15 mouse cellular contexts compared by ENCODE assay signal in genomic region chr15:62128546-62129212, GRCm38 (mm10).
DNase-seq lines count a peak whose midpoint lies in the region; ATAC-seq lines count a peak whose summit lies in the region.
"Had no signal": no experiment of that assay in that cellular context is flagged by ENCODE, and none has a peak within 500 bp of the region (broad histone marks: within the 10 kb centered on the region; RNA-seq: fewer than 3 reads in every experiment).

No protein-coding gene starts in this region.

- no peaks in the 10 kb centered on the region for H3K36me3 ChIP-seq in kidney, embryonic 14.5 days (ENCODE audit: control insufficient read depth, insufficient read depth, low read length)
- H3K36me3 ChIP-seq in intestine, embryonic 14.5 days (ENCODE audit: control insufficient read depth, insufficient read depth, low read length): no peaks in the 10 kb centered on the region; the same call in 1 of the 2 replicates
- no peaks in the 10 kb centered on the region for H3K36me3 ChIP-seq in liver, embryonic 15.5 days (replicated peaks)
- H3K36me3 ChIP-seq: hindbrain, embryonic 12.5 days; lung, embryonic 15.5 days; midbrain, embryonic 13.5 days had no signal

- H3K27me3 ChIP-seq in kidney, embryonic 14.5 days (ENCODE audit: control insufficient read depth, insufficient read depth, low read length): no peaks in the 10 kb centered on the region
- no peaks in the 10 kb centered on the region for H3K27me3 ChIP-seq in intestine, embryonic 14.5 days (replicated peaks; ENCODE audit: control insufficient read depth, insufficient read depth, low read length)
- H3K27me3 ChIP-seq in liver, embryonic 15.5 days: no peaks in the 10 kb centered on the region
- H3K27me3 ChIP-seq: hindbrain, embryonic 12.5 days; lung, embryonic 15.5 days had no signal

- no peak overlapping the region for H3K9ac ChIP-seq in kidney, embryonic 14.5 days (ENCODE audit: low read depth, low read length)
- no peak overlapping the region for H3K9ac ChIP-seq in intestine, embryonic 14.5 days (ENCODE audit: low read length)
- no peak overlapping the region for H3K9ac ChIP-seq in liver, embryonic 15.5 days
- H3K9ac ChIP-seq: hindbrain, embryonic 12.5 days; lung, embryonic 15.5 days; midbrain, embryonic 13.5 days had no signal

- H3K4me2 ChIP-seq in kidney, embryonic 14.5 days (replicated peaks; ENCODE audit: low read depth, low read length): no peak overlapping the region
- no peak overlapping the region; the same call in 1 of the 2 replicates for H3K4me2 ChIP-seq in intestine, embryonic 14.5 days (ENCODE audit: low read length)
- H3K4me2 ChIP-seq in liver, embryonic 15.5 days: no peak overlapping the region
- H3K4me2 ChIP-seq: heart, embryonic 11.5 days; hindbrain, embryonic 12.5 days; lung, embryonic 15.5 days; midbrain, embryonic 13.5 days had no signal

- DNase-seq in kidney, postnatal 4 days: no peak
- DNase-seq in R1 (ENCODE audit: low read depth, low spot score) (peak; percentile 86), adipocyte (ENCODE audit: low spot score) (no peak)
- DNase-seq in intestine, embryonic 14.5 days (ENCODE audit: low spot score): no peak
- no peak for DNase-seq in frontal cortex, adult 2 months (ENCODE audit: extremely low spot score in 1 of 2, low spot score in 1 of 2)
- DNase-seq in heart, postnatal 36 days: no peak
- DNase-seq: adrenal gland, adult 8-10 months; cerebellum, postnatal 36 days; thymus, postnatal 25 days had no signal

- H3K27ac ChIP-seq in kidney, embryonic 14.5 days (ENCODE audit: low read depth, low read length): no peak overlapping the region; the same call in 1 of the 2 replicates
- peak overlapping the region; percentile 47; the same call in 1 of the 2 replicates for H3K27ac ChIP-seq in intestine, embryonic 14.5 days (ENCODE audit: low read depth)
- H3K27ac ChIP-seq in liver, embryonic 15.5 days (replicated peaks): 0 out of 2 replicates have a peak overlapping the region, but pooled peaks have one; percentile 24
- H3K27ac ChIP-seq: hindbrain, embryonic 12.5 days; lung, embryonic 15.5 days; midbrain, embryonic 13.5 days had no signal

- 41% methylated on average over 11 of the region's 11 CpGs for WGBS in kidney, embryonic 14.5 days
- 21% methylated on average over 11 of the region's 11 CpGs for WGBS in intestine, embryonic 14.5 days
- 60% methylated on average over 11 of the region's 11 CpGs for WGBS in liver, embryonic 15.5 days (ENCODE audit: insufficient replicate concordance)

- no peak overlapping the region for H3K4me3 ChIP-seq in kidney, embryonic 14.5 days (ENCODE audit: low read length)
- H3K4me3 ChIP-seq in intestine, embryonic 14.5 days (ENCODE audit: low read depth, low read length): no peak overlapping the region
- no peak overlapping the region for H3K4me3 ChIP-seq in liver, embryonic 15.5 days (replicated peaks)
- H3K4me3 ChIP-seq: hindbrain, embryonic 12.5 days; lung, embryonic 15.5 days; midbrain, embryonic 13.5 days had no signal

- intact Hi-C loops in heart, postnatal 36 days (cut with DNase I): no loop called here

- H3K9me3 ChIP-seq in kidney, embryonic 14.5 days (ENCODE audit: control insufficient read depth, low read length): no peaks in the 10 kb centered on the region
- H3K9me3 ChIP-seq in intestine, embryonic 14.5 days (ENCODE audit: control insufficient read depth, low read length): no peaks in the 10 kb centered on the region
- no peaks in the 10 kb centered on the region for H3K9me3 ChIP-seq in liver, embryonic 15.5 days (replicated peaks)
- H3K9me3 ChIP-seq: hindbrain, embryonic 12.5 days; lung, embryonic 15.5 days; midbrain, embryonic 13.5 days had no signal

- H3K4me1 ChIP-seq in kidney, embryonic 14.5 days (ENCODE audit: control insufficient read depth, insufficient read depth, low read length): peaks cover 16% of the 10 kb centered on the region
- peaks cover 34% of the 10 kb centered on the region for H3K4me1 ChIP-seq in intestine, embryonic 14.5 days (replicated peaks; ENCODE audit: control insufficient read depth, insufficient read depth, low read length)
- peaks cover 72% of the 10 kb centered on the region for H3K4me1 ChIP-seq in liver, embryonic 15.5 days (replicated peaks)

- ATAC-seq in kidney, embryonic 14.5 days (ENCODE audit: low FRiP score, low TSS enrichment): 0 out of 2 replicates have a peak, but pooled peaks have one; percentile 40
- ATAC-seq in intestine, embryonic 14.5 days (replicated peaks; ENCODE audit: low FRiP score, low TSS enrichment, low read depth): no peak
- no peak for ATAC-seq in liver, embryonic 15.5 days (ENCODE audit: insufficient read depth)
